In the genomic region with DNA sequence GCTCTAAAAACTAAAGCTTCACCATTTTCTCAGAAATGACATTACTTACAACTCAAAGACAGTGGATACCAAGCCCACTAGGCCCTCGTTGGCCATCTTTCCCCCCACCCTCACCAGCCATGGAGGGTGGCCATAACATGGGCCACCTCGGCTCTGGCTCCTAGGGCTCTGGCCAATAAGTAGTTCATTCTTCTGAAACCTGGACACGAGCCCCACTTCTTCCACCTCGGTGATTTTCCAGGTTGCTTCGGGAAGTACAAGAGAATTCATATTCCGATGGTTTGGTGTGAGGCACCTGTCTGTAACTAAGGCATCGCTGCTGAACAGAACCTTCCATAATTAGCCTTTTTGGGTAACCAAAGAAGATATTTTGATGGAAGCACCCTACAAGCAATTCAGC, we compare ENCODE assay signal across 8 mouse cellular contexts.
DNase-seq lines count a peak whose midpoint lies in the region; ATAC-seq and TF ChIP-seq lines count a peak whose summit lies in the region.

No protein-coding gene starts in this region.

- no peaks in the 10 kb centered on the region for H3K9me3 ChIP-seq in lung, postnatal 0 days (ENCODE audit: low read length)
- H3K9me3 ChIP-seq in hindbrain, embryonic 12.5 days (replicated peaks): no peaks in the 10 kb centered on the region
- H3K9me3 ChIP-seq in midbrain, embryonic 11.5 days (ENCODE audit: control insufficient read depth, low read length): no peaks in the 10 kb centered on the region

- H3K9ac ChIP-seq in lung, postnatal 0 days (replicated peaks; ENCODE audit: low read depth): peak overlapping the region; percentile 46; the same call in 1 of the 2 replicates
- H3K9ac ChIP-seq in hindbrain, embryonic 12.5 days: peak overlapping the region; percentile 78
- peak overlapping the region; percentile 88 for H3K9ac ChIP-seq in midbrain, embryonic 11.5 days (ENCODE audit: low read length)

- H3K27ac ChIP-seq in lung, postnatal 0 days (ENCODE audit: low read length): peak overlapping the region; percentile 91; the same call in 1 of the 2 replicates
- no peak overlapping the region; the same call in 1 of the 2 replicates for H3K27ac ChIP-seq in cerebellum, adult 2 months (ENCODE audit: insufficient read depth, low read length)
- H3K27ac ChIP-seq in hindbrain, embryonic 12.5 days: peak overlapping the region; percentile 94
- H3K27ac ChIP-seq in midbrain, embryonic 11.5 days (ENCODE audit: low read depth, low read length): 0 out of 2 replicates have a peak overlapping the region, but pooled peaks have one; percentile 78

- WGBS in lung, postnatal 0 days: 42% methylated on average over 7 of the region's 7 CpGs
- WGBS in cerebellum, adult 2 months: 3% methylated on average over 7 of the region's 7 CpGs
- WGBS in hindbrain, embryonic 12.5 days: 76% methylated on average over 7 of the region's 7 CpGs
- 69% methylated on average over 7 of the region's 7 CpGs for WGBS in midbrain, embryonic 11.5 days

- no peak for TF ChIP-seq EP300 in lung, postnatal 0 days (IDR thresholded peaks at IDR 0.05)

- TF ChIP-seq POLR2A in cerebellum, adult 2 months (IDR thresholded peaks at IDR 0.05; ENCODE audit: borderline replicate concordance, insufficient read depth, low read length): no peak

- no peak for ATAC-seq in lung, postnatal 0 days
- no peak for ATAC-seq in hindbrain, embryonic 12.5 days (ENCODE audit: low FRiP score)
- ATAC-seq in midbrain, embryonic 11.5 days (ENCODE audit: low FRiP score): no peak

- H3K4me3 ChIP-seq in lung, postnatal 0 days (ENCODE audit: low read depth, low read length): peak overlapping the region; percentile 54
- peak overlapping the region; percentile 78 for H3K4me3 ChIP-seq in cerebellum, adult 2 months (replicated peaks; ENCODE audit: insufficient read depth, low read depth, low read length)
- peak overlapping the region; percentile 66 for H3K4me3 ChIP-seq in hindbrain, embryonic 12.5 days
- peak overlapping the region; percentile 62 for H3K4me3 ChIP-seq in midbrain, embryonic 11.5 days (ENCODE audit: low read depth, low read length)

- H3K4me2 ChIP-seq in lung, postnatal 0 days (replicated peaks; ENCODE audit: low read depth, low read length): peak overlapping the region; percentile 70
- H3K4me2 ChIP-seq in hindbrain, embryonic 12.5 days (replicated peaks): peak overlapping the region; percentile 74
- H3K4me2 ChIP-seq in midbrain, embryonic 11.5 days: peak overlapping the region; percentile 85

- H3K4me1 ChIP-seq in lung, postnatal 0 days (ENCODE audit: insufficient read depth, low read depth, low read length): peaks cover 8% of the 10 kb centered on the region; the same call in 1 of the 2 replicates
- H3K4me1 ChIP-seq in cerebellum, adult 2 months (ENCODE audit: control insufficient read depth, insufficient read depth, low read length): no peaks in the 10 kb centered on the region; the same call in 1 of the 2 replicates
- H3K4me1 ChIP-seq in hindbrain, embryonic 12.5 days: peaks cover 13% of the 10 kb centered on the region
- peaks cover 8% of the 10 kb centered on the region; the same call in 1 of the 2 replicates for H3K4me1 ChIP-seq in midbrain, embryonic 11.5 days (ENCODE audit: control insufficient read depth, insufficient read depth, low read length)

- H3K36me3 ChIP-seq in lung, postnatal 0 days (ENCODE audit: insufficient read depth, low read length): no peaks in the 10 kb centered on the region
- no peaks in the 10 kb centered on the region for H3K36me3 ChIP-seq in hindbrain, embryonic 12.5 days
- no peaks in the 10 kb centered on the region for H3K36me3 ChIP-seq in midbrain, embryonic 11.5 days (ENCODE audit: control insufficient read depth, insufficient read depth, low read length)

- no peak for DNase-seq in lung, postnatal 0 days (ENCODE audit: low spot score)
- no peak for DNase-seq in lung, adult 18-20 months
- DNase-seq in cerebellum, adult 2 months: peak; percentile 56 to 64
- DNase-seq in midbrain, embryonic 11.5 days (ENCODE audit: low spot score, missing footprints): peak; percentile 88
- DNase-seq in spleen, adult 12 weeks (ENCODE audit: low spot score): no peak
- DNase-seq in embryo, embryonic 9.5 days (ENCODE audit: extremely low spot score): no peak
- no peak for DNase-seq in ovary, postnatal 10 days (ENCODE audit: low spot score)

- TF ChIP-seq CTCF in lung, postnatal 0 days (IDR thresholded peaks at IDR 0.05): no peak
- TF ChIP-seq CTCF in cerebellum, adult 2 months (IDR thresholded peaks at IDR 0.05; ENCODE audit: borderline replicate concordance, insufficient read depth, low read depth, low read length): no peak

- H3K27me3 ChIP-seq in lung, postnatal 0 days (replicated peaks; ENCODE audit: insufficient read depth, low read length): no peaks in the 10 kb centered on the region
- no peaks in the 10 kb centered on the region for H3K27me3 ChIP-seq in cerebellum, adult 2 months (ENCODE audit: control insufficient read depth, insufficient read depth, low read length)
- H3K27me3 ChIP-seq in hindbrain, embryonic 12.5 days: 0 out of 2 replicates have a peak, but pooled peaks cover 2% of the 10 kb centered on the region
- H3K27me3 ChIP-seq in midbrain, embryonic 11.5 days (ENCODE audit: control insufficient read depth, insufficient read depth, low read length): no peaks in the 10 kb centered on the region

Comparison
In these comparisons a context has a peak if more than half of its experiments do, and no peak if none do; other contexts are left out.
1. DNase-seq: peak in cerebellum, adult 2 months (2 of 2) and midbrain, embryonic 11.5 days (single experiment); none in lung, postnatal 0 days (single experiment), lung, adult 18-20 months (0 of 2), spleen, adult 12 weeks (single experiment), embryo, embryonic 9.5 days (single experiment) and ovary, postnatal 10 days (single experiment).
2. Peak in every context shown above with its lines, with median percentiles within 50 percentile points of each other: H3K4me2 ChIP-seq, H3K4me3 ChIP-seq and H3K9ac ChIP-seq.